Comparison of ENCODE assay signal across 10 mouse cellular contexts in the genomic region with DNA sequence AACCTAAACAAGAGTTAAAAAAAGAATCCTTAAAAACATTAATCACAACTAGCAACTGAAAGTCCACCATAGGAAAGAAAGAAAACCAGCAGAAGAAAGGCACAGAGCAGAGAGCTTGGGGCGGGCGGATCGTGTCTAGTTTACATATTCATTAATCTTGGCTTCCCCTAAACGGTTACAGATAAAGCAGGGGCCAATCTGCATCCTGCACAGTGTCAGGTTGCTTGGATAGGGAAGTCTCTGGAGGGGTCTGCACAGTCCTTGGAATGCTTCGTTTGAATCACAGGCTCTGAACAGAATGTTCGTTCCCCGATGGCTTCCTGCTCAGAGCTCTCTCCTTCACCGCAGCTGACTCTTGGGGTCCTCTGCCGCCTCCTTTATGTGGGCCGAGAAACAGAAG. TPM values are rescaled to one million over a fixed set of nuclear protein-coding genes. Genes with fewer than 3 reads are reported as not detected.
DNase-seq lines count a peak whose midpoint lies in the region; ATAC-seq and TF ChIP-seq lines count a peak whose summit lies in the region.
"Had no signal": no experiment of that assay in that cellular context is flagged by ENCODE, and none has a peak within 500 bp of the region (broad histone marks: within the 10 kb centered on the region; RNA-seq: fewer than 3 reads in every experiment).

No protein-coding gene starts in this region.

- TF ChIP-seq CTCF in lung, embryonic 14.5 days (IDR thresholded peaks at IDR 0.05; ENCODE audit: low read depth), result no peak

- no peak overlapping the region; the same call in 1 of the 2 replicates for H3K27ac ChIP-seq in lung, embryonic 14.5 days (ENCODE audit: low read depth)

- H3K36me3 ChIP-seq in lung, embryonic 14.5 days (ENCODE audit: insufficient read depth), result no peaks in the 10 kb centered on the region

- peak; percentile 49; the same call in 1 of the 2 replicates for ATAC-seq in lung, embryonic 14.5 days (ENCODE audit: insufficient read depth)
- ATAC-seq in hematopoietic stem cell, adult 5-6 weeks (replicated peaks in 1 of 2; ENCODE audit: insufficient read depth in 1 of 2, low FRiP score in 2 of 2, low TSS enrichment in 1 of 2, low read depth in 1 of 2, poor library complexity in 2 of 2, severe bottlenecking in 2 of 2), result peak; percentile 29 to 49; a peak in 1 of 4 replicates

- H3K9ac ChIP-seq in lung, embryonic 14.5 days, result no peak overlapping the region

- H3K27me3 ChIP-seq in lung, embryonic 14.5 days (ENCODE audit: insufficient read depth, low read length), result no peaks in the 10 kb centered on the region

- 12% methylated on average over 10 of the region's 10 CpGs for WGBS in lung, embryonic 14.5 days

- peak overlapping the region; percentile 37 for H3K4me2 ChIP-seq in lung, embryonic 14.5 days

- H3K4me1 ChIP-seq in lung, embryonic 14.5 days (ENCODE audit: insufficient read depth), result peaks cover 4% of the 10 kb centered on the region; the same call in 1 of the 2 replicates

- DNase-seq in heart, adult 11 months, result peak; percentile 82
- DNase-seq in heart, adult 18-20 months, result no peak
- peak; percentile 62 for DNase-seq in lung, embryonic 14.5 days
- DNase-seq in lung, postnatal 4 days, result no peak
- peak; percentile 40 for DNase-seq in thymus, postnatal 14 days
- no peak for DNase-seq in layer of hippocampus, adult 9-10 months (ENCODE audit: low spot score)
- no peak for DNase-seq in left cerebral cortex, postnatal 14 days (ENCODE audit: low spot score in 2 of 2)
- DNase-seq: gastrocnemius, postnatal 25 days; lung, postnatal 10 days had no signal

- H3K9me3 ChIP-seq in lung, embryonic 14.5 days (ENCODE audit: low read depth, low read length), result no peaks in the 10 kb centered on the region

- intact Hi-C loops in left cerebral cortex, postnatal 14 days (cut with DNase I), result no loop called here

- no peak overlapping the region for H3K4me3 ChIP-seq in lung, embryonic 14.5 days (ENCODE audit: low read depth, low read length)

RNA-seq across cellular contexts. Expression of gene Atrnl1, which starts 24.7 kb away (rescaled TPM):
- 10 to 100 TPM; 12.9 to 15.9 TPM for total RNA-seq in heart, adult 18-20 months (2021)
- polyA plus RNA-seq in lung, embryonic 14.5 days (2014; fragmentation: Nextera tagmentation; extraction: Ambion mirVana), result 7.1 and 7.7 TPM in 2 replicates
- 8.1 and 9.2 TPM in 2 replicates for total RNA-seq in hematopoietic stem cell, adult 5-6 weeks (2017)
- total RNA-seq in left cerebral cortex, postnatal 14 days (2021), result 100 to 1,000 TPM; 110 to 123 TPM

Comparison
In these comparisons a context has a peak if more than half of its experiments do, and no peak if none do; other contexts are left out.
1. DNase-seq: peak in heart, adult 11 months (single experiment), lung, embryonic 14.5 days (single experiment) and thymus, postnatal 14 days (single experiment); none in heart, adult 18-20 months (0 of 2), lung, postnatal 4 days (0 of 2), layer of hippocampus, adult 9-10 months (single experiment) and left cerebral cortex, postnatal 14 days (0 of 2).
2. RNA of gene Atrnl1, which starts 24.7 kb away (total RNA-seq): 110 to 123 TPM in left cerebral cortex, postnatal 14 days; 12.9 to 15.9 TPM in heart, adult 18-20 months and 8.1 to 9.2 TPM in hematopoietic stem cell, adult 5-6 weeks; every median in the first group is over 4 times any median in the second.